Mouse (Mus musculus) fibroblast of lung, adult 2 months (primary cell): Measurements from ENCODE around the gene Cxcr2.

Experiments used
- DNase-seq: peaks from one replicate; pipeline ENCODE4 v3.0.0-alpha.2; 2011; ENCODE audit warnings: low read depth

The Cxcr2 gene

DNA sequence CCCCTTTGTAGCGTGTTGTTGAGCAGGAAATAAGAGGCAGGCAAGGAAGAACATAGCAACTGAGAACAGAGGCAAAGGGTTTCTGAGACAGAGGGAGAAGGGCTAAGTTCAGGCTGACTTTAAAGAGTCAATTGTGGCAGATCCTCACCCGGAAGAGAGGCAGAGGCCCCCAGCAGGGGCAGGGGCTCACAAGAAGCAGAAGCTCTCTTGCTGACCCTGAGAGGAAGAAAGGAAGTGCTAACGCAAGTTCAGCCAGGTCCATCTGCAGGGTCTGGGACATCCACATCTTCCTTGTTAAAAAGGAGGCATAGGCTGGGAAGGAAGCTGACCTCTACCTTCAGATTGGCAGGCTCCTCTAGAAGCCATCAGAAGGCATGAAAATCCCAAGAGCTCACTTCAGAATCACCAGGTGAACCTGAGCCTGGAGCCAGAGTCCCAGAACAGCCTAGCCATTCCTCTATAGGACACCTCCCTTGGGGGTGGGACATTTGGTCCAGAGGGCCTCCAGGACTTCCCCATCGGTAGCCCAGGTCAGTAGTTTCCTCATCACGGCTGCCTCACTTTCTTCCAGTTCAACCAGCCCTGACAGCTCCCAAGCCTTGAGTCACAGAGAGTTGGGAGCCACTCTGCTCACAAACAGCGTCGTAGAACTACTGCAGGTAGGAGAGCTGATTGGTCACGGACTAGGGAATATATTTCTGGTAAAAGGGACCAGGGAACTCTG lies at the start of gene Cxcr2:
Cxcr2 (plus strand) TSS at position 529 of the 724 bp plus-strand sequence.
- DNase-seq, result no peak

DNA sequence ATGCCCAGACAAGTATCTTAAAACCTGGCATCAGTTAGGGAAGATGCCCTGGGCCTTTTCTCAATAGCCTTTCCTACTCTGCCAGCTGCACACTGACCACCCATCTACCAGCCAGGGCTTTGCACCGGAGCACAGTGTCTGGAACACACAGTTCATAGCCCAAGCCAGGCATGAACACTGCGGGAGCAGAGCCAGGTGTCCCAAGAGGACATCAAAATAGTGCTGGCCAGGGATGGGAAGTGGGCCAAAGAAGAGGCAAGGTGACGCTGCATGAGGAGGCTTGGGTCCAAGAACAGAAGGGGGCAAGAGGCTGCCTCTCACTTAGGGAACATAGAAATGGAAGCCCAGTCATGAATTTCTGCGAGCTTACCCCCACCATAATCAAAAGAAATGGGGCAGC lies 48.1 kb upstream of the Cxcr2 start:
- no peak for DNase-seq

DNA sequence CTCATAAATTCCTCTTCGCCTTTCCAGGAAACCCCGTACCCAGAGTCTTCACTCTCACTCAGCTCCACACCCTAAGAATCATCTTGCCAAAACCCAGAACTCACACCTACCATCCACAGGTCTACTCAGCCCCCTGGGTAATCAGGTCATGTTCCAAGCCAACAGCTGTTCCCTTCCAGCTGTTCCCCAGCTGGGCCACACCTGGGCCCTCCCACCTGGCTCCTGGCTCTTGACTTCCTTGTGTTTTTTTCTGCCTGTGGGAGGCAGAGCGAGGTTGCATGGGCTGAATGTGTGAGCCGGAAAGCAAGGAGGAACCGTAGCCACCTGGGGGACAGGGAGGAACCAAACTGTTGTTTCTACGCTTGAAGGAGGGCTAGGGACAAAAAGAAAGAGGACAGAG lies 47.6 kb upstream of the Cxcr2 start:
- no peak for DNase-seq

DNA sequence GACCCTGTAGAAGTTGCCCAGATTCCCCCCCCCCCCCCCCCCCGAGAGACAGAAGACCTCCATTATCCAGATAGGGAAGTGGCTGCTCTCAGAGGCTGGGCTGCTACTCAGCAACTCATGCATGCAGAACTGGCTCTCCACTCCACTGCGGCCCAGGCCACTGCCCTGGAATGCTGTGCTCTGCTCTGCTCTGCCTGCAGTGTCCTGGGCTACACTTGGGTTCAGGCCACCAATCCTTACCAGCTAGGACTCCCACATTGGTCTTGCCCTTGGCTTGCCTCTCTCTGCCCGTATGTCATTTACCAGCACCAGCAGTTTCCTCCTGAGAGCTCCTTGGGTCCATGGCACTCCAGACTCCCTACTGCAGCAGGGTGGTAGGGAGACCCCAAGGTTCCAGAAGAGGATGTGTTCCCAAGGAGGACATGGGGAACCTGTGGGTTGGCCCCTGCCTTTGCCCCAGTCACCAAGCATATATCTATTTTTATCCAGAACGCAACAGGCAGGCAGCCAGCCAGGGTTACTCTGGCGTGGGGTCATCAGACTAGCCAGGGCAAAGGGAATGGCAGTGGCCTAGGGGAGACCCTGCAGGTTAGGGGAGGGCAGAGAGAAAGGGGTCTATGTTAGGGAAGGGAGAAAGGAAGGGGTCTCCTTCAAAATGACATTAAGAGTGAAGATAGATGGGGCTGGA lies 45.7 kb upstream of the Cxcr2 start:
- no peak for DNase-seq

DNA sequence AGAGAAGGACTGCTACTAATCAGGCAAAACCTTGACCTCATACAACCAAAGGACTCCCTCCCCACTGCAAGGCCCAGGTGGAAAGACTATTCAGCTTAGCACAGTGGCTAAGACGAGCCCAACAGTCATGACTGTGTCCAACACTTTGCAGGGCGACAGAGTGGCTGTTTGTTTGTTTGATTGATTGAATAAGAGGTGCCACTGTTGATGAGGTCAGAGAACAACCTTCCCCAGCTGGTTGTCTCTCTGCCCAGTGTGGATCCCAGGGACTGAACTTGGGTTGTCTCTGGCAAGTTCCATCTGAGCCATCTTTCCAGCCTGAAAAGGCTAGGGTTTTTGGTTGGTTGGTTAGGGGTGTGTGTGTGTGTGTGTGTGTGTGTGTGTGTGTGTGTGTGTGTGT lies 44.1 kb upstream of the Cxcr2 start:
- DNase-seq, result no peak

DNA sequence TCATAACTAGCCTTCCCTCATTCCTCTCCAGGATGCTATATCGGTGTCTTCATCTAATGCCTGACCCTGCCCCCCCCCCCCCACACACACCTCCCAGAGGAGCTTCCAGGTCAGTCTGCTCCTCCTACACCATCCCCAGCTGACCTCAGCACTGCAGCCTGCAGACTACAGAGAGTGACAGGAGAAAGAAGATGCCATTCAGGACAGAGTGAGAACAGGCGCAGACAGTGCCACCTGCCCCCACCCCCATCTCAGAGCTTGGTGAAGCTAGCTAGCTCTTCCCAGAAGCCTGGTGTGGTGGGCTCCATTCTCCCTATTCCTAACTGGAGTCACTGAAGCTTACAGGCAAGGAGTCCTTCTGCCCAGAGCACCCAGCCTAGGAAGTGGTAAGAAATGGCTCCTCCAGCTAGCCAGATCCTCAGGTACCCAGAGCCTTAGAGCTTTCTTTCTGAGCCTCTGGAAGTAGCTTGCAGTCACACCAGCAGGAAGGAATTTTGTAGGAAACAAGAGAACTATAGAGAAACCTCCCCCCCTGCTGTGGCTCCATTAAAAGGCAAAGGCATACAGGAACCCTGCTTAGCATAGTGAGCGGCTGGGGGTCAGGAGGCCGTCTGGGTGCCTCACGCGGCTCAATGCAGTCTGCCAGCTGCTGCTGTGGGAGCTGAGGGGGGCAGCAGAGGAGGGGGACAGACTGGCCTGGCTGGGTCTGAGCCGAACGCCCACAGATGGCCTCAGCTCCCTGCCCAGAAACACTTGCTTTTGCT lies 42.7 kb upstream of the Cxcr2 start:
- DNase-seq, result peak; percentile 57

DNA sequence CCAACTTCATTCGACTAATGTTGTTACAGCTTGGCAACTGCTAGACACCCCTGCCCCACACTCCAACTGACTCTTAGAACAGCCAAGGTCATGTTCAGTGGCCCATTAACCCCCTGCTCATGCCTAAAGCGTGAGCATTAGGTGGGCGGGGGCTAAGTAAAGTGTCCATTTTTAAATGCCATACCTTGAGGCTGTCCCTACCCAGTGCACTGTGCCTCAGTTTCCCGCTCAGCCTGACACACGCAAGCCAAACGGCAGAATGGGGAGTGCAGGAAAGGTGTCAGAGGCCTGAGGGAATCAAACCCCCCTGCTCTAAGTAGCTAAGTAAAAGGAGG lies 42.1 kb upstream of the Cxcr2 start:
- DNase-seq, result no peak

DNA sequence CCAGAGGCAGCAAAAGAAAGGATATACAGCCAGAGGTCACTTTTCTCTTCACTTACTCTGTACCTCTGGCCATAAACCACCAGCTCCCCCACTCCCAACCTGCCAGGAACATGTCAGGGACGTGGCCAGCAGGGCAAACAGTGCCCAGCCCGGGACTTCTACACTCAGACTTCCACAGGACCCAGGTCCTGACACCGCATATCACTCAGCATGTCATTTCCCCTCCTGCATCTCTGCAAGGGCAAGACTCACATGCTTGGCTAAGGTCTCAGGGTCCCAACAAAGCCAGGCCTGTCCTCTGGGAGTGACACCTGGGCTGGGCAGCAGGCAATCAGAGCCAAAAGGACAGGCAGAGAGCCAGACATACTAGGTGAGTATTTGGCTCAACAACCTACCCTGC lies 40.7 kb upstream of the Cxcr2 start:
- no peak for DNase-seq

DNA sequence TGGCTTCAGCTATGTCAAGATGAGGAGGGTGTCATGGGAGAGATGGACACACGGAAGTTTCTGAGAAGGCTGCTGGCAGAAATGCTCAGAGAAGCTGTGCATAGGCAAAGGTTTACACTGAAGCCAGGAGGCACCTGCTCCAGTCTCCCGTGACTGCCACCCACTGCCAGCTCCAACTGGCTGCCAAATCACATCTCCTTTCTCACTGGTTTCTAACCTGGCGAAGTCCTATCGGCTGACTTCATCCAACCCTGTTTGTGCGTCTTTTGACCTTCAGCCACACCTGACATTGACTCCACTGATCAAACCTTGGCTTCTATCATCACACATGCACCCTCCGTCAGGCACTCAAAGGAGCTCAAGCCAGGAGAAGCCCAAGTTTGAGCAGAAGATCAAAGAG lies 35.9 kb upstream of the Cxcr2 start:
- DNase-seq, result no peak

DNA sequence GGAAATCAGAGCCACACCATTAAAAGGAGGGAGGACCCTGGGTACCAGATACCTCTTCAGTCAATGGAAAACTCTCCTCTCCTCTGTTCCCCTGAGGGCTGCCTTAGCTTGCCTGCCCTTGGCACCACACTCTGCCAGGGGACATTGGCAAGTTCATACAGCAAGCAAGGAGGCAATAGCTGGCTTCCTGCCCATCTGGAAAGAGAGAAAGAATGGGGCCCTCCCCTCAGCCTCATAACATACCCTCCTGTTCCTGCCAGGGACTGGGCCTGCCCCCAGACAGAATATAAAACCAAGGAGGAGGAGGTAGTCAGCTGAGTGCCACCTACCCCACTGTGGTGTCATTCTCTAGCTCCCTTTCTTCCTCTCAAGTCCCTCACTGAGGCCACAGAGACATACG lies 34.7 kb upstream of the Cxcr2 start:
- no peak for DNase-seq

DNA sequence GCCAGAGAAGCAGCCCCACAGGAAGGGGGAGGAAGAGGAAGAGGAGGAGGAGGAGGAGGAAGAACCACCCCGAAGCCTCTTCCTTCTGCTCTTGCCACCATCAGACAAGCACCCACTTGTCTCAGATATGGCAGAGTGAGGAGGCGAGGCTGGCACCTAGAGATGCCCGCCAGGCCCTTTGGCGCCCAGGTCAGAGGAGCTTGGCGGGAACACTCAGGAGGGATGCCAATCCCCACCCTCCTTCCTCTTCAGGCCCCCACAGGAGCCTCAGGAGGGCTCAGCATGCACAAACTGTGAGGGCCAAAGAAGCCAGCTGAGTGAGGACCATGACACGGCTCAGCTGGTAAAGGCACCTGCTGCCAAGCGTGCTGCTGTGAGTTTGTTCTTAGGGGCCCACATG lies 32.7 kb upstream of the Cxcr2 start:
- no peak for DNase-seq

DNA sequence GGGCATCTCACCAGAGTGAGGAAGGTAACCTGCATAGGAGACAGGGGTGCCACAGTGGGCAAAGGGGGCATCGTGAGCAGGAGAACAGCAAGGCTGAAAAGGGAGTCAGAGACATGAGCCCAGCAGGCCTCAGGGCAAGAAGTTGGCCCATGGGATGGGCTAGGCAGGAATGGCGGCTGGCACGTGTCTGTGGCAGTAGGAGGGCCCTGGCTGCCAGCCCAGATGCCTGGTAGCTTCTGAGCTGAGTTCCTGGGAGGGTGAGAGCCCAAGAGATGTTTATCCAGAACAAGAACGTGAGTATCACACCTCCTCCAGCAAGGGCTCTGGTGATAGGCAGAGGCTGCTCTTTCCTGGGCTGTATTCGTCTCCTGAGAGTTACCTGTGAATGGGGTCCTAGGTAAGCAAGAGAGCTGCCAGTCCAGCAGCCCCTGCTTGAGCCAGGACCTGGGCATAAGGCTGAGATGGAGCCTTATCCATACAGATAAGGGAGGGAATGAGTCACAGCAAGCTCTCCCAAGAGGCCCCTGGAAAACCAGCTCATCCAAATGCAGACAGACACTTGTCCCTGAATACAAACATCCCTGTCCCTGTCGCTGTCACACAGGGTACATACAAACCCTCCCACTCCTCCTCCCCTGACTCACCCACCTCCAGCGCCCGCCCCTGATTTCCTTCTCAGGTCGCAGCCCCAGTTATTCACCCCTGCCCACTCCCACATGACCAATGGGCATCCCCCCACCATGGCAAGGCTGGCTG lies 31.8 kb upstream of the Cxcr2 start:
- no peak for DNase-seq

DNA sequence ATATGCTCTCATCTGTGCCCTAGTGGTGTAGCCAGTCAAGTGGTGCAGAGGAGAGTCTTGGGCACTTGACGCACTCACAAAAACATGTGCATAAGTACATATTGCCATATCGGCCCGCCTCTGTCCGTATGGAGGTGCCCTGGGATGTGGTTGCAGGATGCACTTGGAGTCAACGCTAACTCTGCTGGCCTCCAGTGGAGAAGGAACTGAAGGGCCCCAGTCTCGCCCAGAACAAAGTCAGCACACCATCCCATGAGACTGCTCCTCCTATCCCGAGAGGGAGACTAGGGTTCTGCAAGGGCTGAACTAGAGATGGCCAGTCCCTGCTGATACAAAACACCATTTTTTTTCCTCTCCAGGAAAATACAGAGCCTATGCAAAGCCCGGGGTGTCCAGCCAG lies 30.6 kb upstream of the Cxcr2 start:
- no peak for DNase-seq

DNA sequence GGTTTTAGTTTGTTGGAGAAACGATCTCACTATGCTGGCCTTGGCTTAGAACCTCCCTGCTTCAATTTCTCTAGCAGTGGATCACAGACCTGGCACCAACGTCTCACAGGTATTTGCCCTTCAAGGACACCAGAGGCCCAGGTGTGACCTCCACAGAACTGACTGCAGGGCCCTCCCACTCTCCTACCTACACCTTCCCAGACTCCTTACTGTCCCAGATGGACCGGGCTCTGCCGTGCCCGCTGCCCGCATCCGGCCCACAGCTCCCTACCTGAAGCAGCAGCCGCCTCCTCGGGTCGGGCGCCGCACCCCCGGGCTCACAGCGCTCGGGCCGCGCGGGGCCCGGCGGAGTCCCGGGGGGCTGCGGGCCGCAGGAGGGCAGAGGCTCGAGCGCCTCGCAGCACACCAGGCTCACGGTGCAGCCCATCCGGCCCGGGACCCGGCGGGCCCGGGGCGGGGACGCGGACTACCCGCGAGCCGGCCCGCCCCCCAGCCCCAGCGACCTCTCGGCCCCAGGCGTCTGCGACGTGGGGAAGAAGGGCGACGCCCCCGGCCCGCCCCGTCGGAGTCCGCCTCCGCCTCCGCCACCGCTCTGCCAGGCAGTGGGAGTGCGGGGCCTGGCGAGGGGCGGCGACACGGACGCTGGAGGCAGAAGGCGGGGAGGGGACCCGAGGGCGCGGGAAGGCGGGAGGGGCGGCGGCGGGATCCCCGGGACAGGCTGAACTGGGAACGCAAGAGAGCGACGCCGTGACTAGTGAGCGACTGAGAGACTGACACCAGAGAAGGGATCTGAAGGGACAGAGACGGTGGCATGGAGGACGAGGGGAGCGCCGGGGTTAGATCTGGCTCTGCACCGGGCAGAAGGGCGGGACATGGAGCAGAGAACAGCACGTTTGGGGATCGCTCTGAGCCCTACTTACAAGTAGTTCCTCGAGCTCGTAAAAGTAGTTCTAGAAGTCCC lies 29.5 kb upstream of the Cxcr2 start, which contains the start of gene Tns1:
Tns1 (minus strand) TSS at position 429 of the 961 bp plus-strand sequence.
- no peak for DNase-seq

DNA sequence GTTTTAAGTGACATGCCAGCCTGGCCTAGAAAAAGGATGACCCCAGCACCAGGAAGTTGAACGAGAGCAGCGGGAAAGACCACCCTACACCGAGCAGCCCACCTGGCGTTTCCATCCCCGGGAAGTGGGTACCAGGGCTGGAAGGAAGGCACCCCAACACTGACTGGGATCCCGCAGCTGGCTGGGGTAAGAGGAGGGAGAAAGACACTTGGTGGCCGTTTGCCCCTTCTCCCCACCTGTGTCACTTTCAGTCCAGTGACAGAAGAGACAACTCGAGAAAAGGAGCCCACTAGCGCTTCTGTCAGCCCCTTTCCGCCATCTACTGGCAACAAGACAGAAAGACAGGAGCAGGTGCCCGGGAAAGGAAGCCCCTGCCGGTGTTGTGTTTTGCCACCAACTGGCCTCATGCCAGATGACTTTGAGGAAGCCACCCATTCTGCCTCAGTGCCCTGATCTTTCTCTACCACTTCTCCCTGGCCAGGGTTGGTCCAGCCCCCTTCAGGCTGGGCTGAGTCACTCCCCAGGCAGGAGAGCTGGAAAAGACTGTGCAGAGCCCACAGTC lies 28.7 kb upstream of the Cxcr2 start, which contains the start of gene Rufy4:
Rufy4 (plus strand) TSS at position 551 of the 562 bp plus-strand sequence.
- DNase-seq, result no peak

DNA sequence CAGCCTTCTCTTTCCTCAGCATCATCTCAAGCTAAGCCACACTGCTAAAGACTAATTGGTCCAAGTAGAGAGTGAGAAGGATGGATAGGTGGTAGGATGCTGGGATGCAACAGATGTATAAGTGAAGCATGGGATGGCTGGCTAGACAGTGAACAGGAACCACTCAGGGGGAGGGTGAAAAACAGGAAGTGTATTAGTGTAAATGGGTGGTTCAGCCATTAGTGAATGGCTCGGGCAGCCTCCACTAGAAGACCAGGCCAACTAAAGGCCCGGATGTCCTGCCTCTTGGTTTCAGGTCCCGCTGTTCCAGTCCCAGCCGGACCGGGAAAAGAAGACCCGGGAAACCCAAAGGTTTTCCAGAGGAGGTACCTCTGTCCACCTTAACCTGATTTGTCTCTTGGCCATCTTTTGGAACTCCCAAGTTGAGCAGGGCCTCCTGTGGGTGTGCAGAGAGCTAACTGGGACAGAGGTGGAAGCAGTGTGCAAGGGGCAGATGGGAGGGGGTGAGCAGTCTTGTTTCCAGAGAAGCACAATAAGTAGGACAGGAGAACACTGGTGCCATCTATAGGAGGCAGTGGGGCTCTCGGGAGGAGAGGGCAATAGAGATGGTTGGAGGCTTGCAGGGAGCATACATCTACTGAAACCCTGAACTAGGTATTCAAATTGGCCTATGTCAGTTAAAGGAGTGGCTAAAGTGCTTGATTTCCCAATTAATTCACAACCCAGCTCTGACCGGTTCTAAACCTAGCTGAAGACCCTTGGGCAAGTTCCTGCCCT lies 22.7 kb upstream of the Cxcr2 start:
- no peak for DNase-seq

DNA sequence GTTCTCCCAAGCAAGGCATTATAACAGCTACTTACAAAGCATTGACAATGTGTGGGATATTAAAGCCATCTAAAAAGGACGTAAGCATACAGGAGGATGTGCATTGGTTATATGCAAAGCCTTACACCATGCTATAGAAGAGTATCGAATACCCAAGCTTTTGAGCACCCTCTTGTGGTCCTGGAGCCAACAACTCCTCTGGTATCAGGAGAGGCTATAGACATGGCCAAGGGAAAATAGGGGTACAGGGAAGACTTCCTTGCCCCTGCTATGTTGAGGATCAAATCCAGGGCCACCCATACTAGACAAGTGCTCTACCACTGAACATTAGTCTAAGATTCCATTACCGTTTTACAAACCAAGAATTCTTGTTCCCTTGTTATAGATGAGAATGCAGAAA lies 21.8 kb upstream of the Cxcr2 start:
- DNase-seq, result no peak

DNA sequence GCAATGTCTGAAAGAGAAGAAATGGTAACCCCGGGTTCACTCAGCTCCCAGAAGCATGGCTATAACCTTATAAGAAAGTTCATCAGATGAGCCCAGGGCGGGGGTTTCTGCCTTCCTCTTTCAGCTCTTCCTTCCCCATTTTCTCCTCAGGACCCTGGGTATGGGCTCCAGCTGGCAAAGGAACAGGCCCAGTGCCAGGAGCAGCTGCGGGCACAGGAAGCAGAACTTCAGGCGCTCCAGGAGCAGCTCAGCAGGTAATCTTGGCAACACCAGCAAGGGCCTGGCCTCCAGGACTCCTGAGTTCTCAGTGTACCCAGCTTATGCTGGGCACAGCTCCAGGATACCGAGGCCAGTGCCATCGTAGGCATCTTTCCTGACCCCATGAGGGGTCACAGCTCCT lies 19.8 kb upstream of the Cxcr2 start:
- no peak for DNase-seq

DNA sequence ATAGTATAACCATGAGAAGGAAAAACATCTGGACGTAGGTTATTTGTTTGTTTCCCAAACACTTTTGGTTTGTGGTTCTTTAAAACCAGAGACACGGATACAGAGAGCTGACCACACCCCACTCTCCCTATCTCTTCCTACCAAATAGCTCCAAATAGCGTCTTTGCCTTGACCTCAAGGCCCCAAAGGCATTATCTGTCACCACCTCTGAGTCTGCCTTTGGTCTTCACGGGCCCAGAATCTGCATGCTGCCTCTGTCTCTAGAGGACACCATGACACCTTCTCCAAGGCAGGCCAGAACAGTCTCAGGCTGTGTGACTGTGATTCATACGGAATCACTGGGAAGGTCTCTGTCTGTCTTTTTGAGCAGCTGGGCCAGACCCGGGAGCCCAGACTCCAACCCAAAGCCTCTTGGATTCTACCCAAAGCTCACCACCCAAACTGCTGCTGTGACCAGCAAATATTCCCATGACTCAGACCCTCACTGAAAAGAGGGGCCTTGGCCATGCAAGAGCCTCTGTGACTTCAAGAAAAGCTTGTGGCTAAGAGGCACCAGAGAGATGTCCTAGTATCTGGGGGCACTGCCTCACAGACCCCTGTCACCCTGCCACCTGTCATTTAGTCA lies 18.4 kb upstream of the Cxcr2 start:
- no peak for DNase-seq

DNA sequence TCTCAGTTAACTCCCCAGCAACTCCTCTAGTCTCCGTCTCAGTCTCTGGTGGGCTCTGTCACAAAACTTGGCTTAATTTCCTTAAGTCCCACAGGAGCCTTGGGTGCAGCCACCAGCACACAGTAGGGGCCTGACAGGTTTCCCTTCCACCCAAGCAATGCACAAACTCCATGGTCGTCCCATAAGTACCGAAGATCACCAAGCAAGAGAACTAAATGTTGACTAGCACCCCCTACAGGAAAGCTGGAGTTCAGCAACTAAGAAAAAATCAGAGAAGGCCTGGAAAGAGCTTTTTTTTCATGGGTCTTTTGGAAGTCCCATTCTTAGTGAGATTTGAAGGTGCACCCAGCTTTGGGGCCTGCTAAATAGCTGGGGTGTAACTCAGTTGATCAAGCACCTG lies 14.4 kb upstream of the Cxcr2 start:
- no peak for DNase-seq
